Mouse (Mus musculus) activated CD4-positive, CD25-positive, alpha-beta regulatory T cell, adult 4 months (primary cell): Measurements from ENCODE around the gene Runx2. TPM values are rescaled to one million over a fixed set of nuclear protein-coding genes. Genes with fewer than 3 reads are reported as not detected.
A peak's percentile ranks its signal among the peaks of the same experiment; 100 is the strongest.

Experiments
- ATAC-seq: one replicate; pipeline ENCODE4 v1.8.0; 2017
- polyA plus RNA-seq, 2 experiments: library from polyadenylated mRNA; unstranded; fragments of 100-300 nt; shearing (Covaris generic); gene quantifications; one replicate each; pipeline ENCODE4 v1.2.1; 2017

Runx2 gene
- polyA plus RNA-seq, 2 experiments from 2014 or later, result 8.6 to 8.8 TPM

DNA sequence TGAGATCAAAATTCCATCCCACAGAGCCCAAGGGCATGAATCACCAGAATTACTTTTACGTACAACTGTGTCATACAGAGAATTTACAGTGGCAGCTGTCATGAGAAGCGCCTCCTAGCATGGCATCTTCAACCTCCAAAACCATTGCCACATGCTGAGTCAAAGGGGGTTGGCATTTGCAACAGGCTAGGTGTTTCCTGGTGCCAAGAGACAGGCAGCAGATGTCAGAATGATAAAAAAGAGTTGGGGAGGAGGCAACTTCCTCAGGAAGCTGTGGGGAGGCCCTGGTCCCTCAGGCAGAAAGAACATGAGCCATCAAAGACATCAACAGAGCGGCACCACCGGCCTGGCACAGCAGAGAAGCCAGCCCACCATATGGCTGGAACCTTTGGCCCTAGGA, 160.1 kb downstream of the Runx2 start:
- ATAC-seq, result peak; percentile 92

GRCm38 (mm10) chr17:44653081-44653480, 161.5 kb downstream of the Runx2 start:
- no peak for ATAC-seq

DNA sequence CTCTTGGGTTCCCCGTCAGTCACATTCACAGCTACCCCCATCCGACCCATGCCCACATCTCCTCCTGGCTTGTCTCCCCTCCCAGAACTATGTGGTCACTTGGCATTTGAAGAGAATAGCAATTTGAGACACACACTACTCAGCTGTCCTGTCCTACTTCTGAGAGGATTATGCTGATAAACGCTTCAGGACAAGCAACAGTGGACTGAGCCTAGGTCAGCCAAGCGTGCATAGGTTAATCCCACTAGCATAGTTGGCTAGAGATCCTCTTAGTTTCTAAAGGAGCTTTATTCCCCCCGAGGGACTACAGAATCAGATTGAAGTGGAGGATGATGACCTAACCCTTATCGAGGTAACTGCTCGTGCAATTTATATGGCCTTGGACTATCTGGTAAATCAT, 162.5 kb downstream of the Runx2 start:
- no peak for ATAC-seq

- no peak for ATAC-seq
These were observed 163.0 kb downstream of the Runx2 start for GRCm38 (mm10) chr17:44651613-44652012.

DNA sequence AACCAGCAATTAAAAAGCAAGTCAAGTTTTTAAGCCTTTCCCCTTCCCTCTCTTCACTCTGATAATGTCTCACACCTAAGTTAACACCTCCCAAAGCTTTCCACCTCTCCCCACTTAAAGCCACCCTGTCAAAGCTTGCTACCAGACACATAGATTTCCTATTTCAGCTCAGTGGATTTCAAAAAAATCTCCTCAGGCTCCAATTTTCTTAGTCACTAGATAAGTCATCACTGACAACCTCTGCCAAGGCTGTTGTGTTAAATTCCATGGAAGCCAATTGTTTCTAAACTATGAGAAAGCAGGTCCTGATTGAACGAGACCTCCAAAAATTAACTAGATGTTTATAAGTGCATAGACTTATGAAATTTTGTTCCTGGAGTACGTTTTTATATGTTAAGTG, 164.2 kb downstream of the Runx2 start:
- no peak for ATAC-seq

DNA sequence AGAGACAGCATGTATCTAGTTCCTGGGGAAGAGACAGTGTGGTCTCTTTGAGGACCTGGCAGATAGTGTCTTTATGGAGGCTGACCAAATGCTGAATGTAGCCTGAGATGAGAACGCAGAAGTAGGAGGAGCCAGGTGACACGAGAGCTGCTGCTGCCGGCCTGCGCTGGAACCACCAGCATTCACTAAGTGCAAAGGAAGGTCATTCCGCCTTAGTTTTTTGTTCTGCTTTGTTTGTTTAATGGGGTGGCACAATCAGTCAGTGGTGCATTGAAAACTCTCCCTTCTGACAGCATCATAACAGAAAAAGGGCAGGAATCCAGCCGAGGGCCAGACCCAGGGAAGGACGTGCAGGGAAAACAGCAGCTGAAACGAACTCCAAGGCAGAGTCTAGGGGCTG, 165.5 kb downstream of the Runx2 start:
- no peak for ATAC-seq

DNA sequence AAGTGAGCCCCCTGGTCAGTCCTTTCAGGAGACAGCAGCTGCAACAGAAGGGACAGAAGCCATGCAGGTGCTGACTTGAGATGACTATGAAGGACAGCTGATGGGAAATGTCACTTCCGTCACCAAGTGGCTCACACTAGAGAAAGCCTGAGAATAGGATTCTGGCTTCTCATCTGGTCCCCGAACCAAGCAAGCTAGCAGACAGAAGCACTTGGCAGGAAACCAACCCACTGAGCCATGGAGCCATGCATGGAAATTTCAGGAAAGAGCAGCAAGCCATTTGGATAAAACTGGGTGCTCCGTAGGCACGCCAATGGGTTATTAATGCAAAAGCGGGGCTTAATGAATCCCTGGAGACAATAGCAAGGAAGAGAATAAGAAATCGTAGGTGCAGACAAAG, 166.7 kb downstream of the Runx2 start:
- ATAC-seq, result no peak

- ATAC-seq, result no peak
These were observed 169.5 kb downstream of the Runx2 start for GRCm38 (mm10) chr17:44645146-44645545.

- no peak for ATAC-seq
These were observed 171.3 kb downstream of the Runx2 start for GRCm38 (mm10) chr17:44643260-44643659.

- ATAC-seq, result no peak
These were observed 172.5 kb downstream of the Runx2 start for GRCm38 (mm10) chr17:44642126-44642525.

DNA sequence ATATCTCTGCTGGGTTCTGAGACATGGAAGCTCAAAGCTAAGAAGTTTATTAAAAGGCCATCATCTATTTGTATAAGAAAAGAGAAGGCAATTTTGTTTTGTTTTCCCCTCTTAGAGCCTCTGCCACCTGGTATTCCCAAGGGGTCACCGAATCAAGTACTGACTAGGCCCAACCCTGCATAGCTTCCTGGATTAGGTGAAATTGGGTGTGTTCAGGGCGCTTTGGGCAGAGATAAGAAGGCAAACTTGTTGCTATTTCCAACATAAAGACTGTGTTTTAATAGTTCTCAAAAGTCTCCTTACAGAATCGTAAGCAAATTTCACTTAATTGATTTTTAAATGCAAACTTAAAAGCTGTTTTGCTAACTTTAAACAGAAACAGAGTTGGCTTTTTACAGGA, 173.7 kb downstream of the Runx2 start:
- no peak for ATAC-seq

GRCm38 (mm10) chr17:44639446-44639845, 175.2 kb downstream of the Runx2 start:
- ATAC-seq, result no peak

- no peak for ATAC-seq
These were observed 177.3 kb downstream of the Runx2 start for GRCm38 (mm10) chr17:44637181-44637880.

GRCm38 (mm10) chr17:44634486-44634885, 180.1 kb downstream of the Runx2 start:
- no peak for ATAC-seq

- peak; percentile 66 for ATAC-seq
These were observed 180.8 kb downstream of the Runx2 start for GRCm38 (mm10) chr17:44633607-44634415.

DNA sequence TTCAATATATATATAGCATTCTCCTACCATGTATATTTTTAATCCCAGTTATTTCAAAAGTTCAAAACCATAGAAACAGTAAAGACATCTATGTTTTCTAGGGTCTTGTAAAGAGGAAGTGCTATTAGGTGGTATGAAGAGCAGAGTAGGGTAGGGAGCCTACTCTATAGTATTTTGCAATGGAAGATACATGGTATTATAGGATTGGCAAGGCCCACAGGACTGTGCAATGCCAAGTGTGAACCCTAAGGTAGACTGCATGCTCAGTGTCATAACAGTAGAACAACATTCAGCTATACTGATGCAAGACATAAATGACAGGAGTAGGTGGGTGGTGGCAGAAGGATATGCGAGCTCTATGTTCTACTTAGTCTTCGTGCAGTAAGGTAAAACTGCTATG, 181.7 kb downstream of the Runx2 start:
- ATAC-seq, result no peak

DNA sequence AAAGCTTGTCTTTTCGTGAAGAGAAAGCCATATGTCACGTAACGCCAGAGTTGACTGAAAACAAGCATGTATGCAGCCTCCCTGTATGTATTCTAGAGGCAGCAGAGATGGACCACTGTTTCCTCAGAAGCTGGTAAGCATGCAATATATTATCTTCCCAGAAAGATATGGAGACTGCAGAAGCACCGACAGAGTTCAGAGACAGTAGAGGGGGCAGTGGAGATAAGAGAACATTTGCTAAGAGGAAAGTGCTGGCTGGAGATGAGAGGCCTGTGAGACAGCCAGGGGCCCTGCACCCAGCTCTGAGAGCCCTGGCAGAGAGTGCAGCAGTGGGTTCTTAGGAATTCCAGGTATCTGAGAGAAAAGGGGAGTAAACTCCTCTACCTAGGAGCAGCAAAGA, 182.3 kb downstream of the Runx2 start:
- ATAC-seq, result no peak

DNA sequence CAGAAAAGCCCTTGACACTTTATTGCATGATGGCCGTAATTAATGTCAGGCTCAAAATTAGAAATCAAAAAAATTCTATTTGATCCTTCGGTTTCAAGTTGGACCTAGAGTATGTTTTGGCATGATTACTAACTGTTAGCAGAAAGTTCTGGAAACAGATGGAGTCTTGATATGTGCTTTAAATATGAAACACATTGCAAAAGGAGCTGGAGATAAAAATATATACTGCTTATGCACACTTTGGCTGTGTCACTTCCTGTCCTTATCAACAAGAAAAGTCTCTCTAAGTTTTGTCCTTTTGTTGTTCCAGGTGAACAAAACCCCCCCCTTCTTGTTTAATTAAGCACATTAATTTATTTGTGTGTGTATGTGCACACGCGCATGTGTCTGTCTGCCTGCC, 183.0 kb downstream of the Runx2 start:
- no peak for ATAC-seq

DNA sequence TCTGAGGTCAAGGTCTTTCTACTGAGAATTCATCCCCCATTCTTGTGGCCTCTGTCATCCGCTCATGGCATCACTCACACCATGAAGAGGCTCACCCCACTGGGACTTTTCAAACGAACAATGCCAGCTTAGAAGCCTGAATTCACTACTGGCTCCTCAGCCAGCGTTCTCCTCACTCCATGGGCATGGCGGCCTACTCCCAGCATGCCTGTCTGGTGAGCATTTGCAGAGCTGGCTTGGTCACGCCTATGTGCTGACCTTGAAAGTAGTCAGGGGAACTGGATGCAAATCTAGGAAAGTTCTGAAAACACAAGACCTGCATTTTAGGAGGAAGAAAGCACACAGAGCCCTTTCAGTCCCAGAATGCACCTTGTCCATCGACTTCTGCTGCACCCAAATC, 187.3 kb downstream of the Runx2 start:
- no peak for ATAC-seq

- no peak for ATAC-seq
These were observed 190.9 kb downstream of the Runx2 start for GRCm38 (mm10) chr17:44623707-44624106.

GRCm38 (mm10) chr17:44623271-44623670, 191.3 kb downstream of the Runx2 start:
- ATAC-seq, result no peak

- ATAC-seq, result no peak
These were observed 194.1 kb downstream of the Runx2 start for GRCm38 (mm10) chr17:44620456-44620855.

- no peak for ATAC-seq
These were observed 195.9 kb downstream of the Runx2 start for GRCm38 (mm10) chr17:44618691-44619090.

DNA sequence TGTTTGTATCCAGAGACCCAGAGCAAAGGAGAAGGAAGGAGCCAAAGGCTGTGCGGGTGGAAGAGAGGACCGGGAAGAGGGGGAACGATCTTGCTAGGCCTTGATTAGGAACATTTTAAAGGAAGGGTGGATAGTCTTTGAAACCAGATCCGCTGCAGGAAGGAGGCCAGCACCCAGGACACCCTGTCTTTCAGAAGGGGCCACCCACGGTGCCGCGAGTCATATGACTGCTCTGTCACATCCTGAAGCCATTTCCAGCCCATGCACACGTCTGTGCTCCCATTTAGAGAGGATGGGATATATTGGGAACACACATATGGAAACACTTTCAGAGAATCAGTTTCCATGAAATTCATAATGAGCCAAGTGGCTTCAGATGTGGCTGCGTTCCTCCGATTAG, 196.4 kb downstream of the Runx2 start:
- ATAC-seq, result no peak
